In genomic region chr4:101069154-101069971, GRCm38 (mm10) we compare ENCODE assay signal across 9 mouse cellular contexts. TPM values are rescaled to one million over a fixed set of nuclear protein-coding genes. Genes with fewer than 3 reads are reported as not detected.
DNase-seq lines count a peak whose midpoint lies in the region; ATAC-seq and TF ChIP-seq lines count a peak whose summit lies in the region.
"Had no signal": no experiment of that assay in that cellular context is flagged by ENCODE, and none has a peak within 500 bp of the region (broad histone marks: within the 10 kb centered on the region; RNA-seq: fewer than 3 reads in every experiment).

No protein-coding gene starts in this region.

- under 1% methylated on average over 42 of the region's 55 CpGs for WGBS in embryonic facial prominence, embryonic 14.5 days
- WGBS in heart, embryonic 14.5 days = 2% methylated on average over 55 of the region's 55 CpGs
- WGBS in kidney, embryonic 16.5 days = under 1% methylated on average over 54 of the region's 55 CpGs
- 2% methylated on average over 55 of the region's 55 CpGs for WGBS in lung, adult 2 months

- peak overlapping the region; percentile 85 for H3K4me3 ChIP-seq in megakaryocyte, embryonic 14.5 days (replicated peaks)
- H3K4me3 ChIP-seq in embryonic facial prominence, embryonic 14.5 days (ENCODE audit: low read depth, low read length) = peak overlapping the region; percentile 87
- peak overlapping the region; percentile 51 to 72 for H3K4me3 ChIP-seq in heart, embryonic 14.5 days (ENCODE audit: control insufficient read depth in 1 of 2, insufficient read depth in 1 of 2, low read depth in 1 of 2, low read length in 2 of 2)
- H3K4me3 ChIP-seq in kidney, embryonic 16.5 days (ENCODE audit: low read length) = peak overlapping the region; percentile 82
- peak overlapping the region; percentile 78 for H3K4me3 ChIP-seq in lung, adult 2 months (replicated peaks; ENCODE audit: extremely low read depth, low read depth, low read length)

- no peak for TF ChIP-seq CTCF in lung, adult 2 months (IDR thresholded peaks at IDR 0.05; ENCODE audit: insufficient read depth, low read length)

- peak; percentile 70 for DNase-seq in embryonic facial prominence, embryonic 14.5 days (ENCODE audit: low spot score)
- peak; percentile 49 for DNase-seq in lung, adult 2 months
- DNase-seq in ovary, adult 18-20 months (ENCODE audit: low spot score) = peak; percentile 6
- peak; percentile 3 to 50 for DNase-seq in urinary bladder, adult 18-20 months (ENCODE audit: low spot score in 2 of 2)

- peak overlapping the region; percentile 84 for H3K9ac ChIP-seq in embryonic facial prominence, embryonic 14.5 days (ENCODE audit: low read depth, low read length)
- peak overlapping the region; percentile 76 for H3K9ac ChIP-seq in heart, embryonic 14.5 days (ENCODE audit: low read length)
- H3K9ac ChIP-seq in kidney, embryonic 16.5 days (replicated peaks; ENCODE audit: low read length) = peak overlapping the region; percentile 86

- H3K9me3 ChIP-seq in megakaryocyte, embryonic 14.5 days = no peaks in the 10 kb centered on the region
- H3K9me3 ChIP-seq in embryonic facial prominence, embryonic 14.5 days (ENCODE audit: control insufficient read depth, low read length) = no peaks in the 10 kb centered on the region
- H3K9me3 ChIP-seq in heart, embryonic 14.5 days (ENCODE audit: control insufficient read depth, low read length) = no peaks in the 10 kb centered on the region
- H3K9me3 ChIP-seq in kidney, embryonic 16.5 days (ENCODE audit: low read length) = no peaks in the 10 kb centered on the region

- ATAC-seq in megakaryocyte, adult 5-6 weeks (ENCODE audit: poor library complexity, severe bottlenecking) = no peak
- peak; percentile 56 for ATAC-seq in embryonic facial prominence, embryonic 14.5 days (ENCODE audit: low read depth)
- ATAC-seq in heart, embryonic 14.5 days (ENCODE audit: insufficient number of reproducible peaks, insufficient read depth, low FRiP score, low read depth) = peak; percentile 54; the same call in 1 of the 2 replicates
- ATAC-seq in kidney, embryonic 16.5 days (ENCODE audit: low FRiP score, low TSS enrichment) = peak; percentile 57

- H3K27me3 ChIP-seq in megakaryocyte, embryonic 14.5 days (replicated peaks) = peaks cover 47% of the 10 kb centered on the region
- H3K27me3 ChIP-seq in embryonic facial prominence, embryonic 14.5 days (replicated peaks; ENCODE audit: control insufficient read depth, insufficient read depth, low read length) = no peaks in the 10 kb centered on the region
- no peaks in the 10 kb centered on the region for H3K27me3 ChIP-seq in heart, embryonic 14.5 days (ENCODE audit: control insufficient read depth, insufficient read depth, low read length)
- H3K27me3 ChIP-seq in kidney, embryonic 16.5 days (ENCODE audit: insufficient read depth, low read length) = no peaks in the 10 kb centered on the region

- H3K27ac ChIP-seq in embryonic facial prominence, embryonic 14.5 days (replicated peaks; ENCODE audit: low read depth, low read length) = peak overlapping the region; percentile 55
- no peak overlapping the region; a peak in 1 of 4 replicates for H3K27ac ChIP-seq in heart, embryonic 14.5 days (replicated peaks in 1 of 2; ENCODE audit: control insufficient read depth in 1 of 2, insufficient read depth in 1 of 2, low read depth in 2 of 2, low read length in 2 of 2)
- peak overlapping the region; percentile 31 for H3K27ac ChIP-seq in kidney, embryonic 16.5 days (ENCODE audit: low read length)

- no peaks in the 10 kb centered on the region for H3K36me3 ChIP-seq in megakaryocyte, embryonic 14.5 days (replicated peaks; ENCODE audit: low read length)
- no peaks in the 10 kb centered on the region for H3K36me3 ChIP-seq in embryonic facial prominence, embryonic 14.5 days (ENCODE audit: control insufficient read depth, insufficient read depth, low read length)
- H3K36me3 ChIP-seq in heart, embryonic 14.5 days (ENCODE audit: control insufficient read depth, insufficient read depth, low read length) = no peaks in the 10 kb centered on the region
- H3K36me3 ChIP-seq in kidney, embryonic 16.5 days (ENCODE audit: insufficient read depth, low read length) = no peaks in the 10 kb centered on the region

- no peak for TF ChIP-seq POLR2A in lung, adult 2 months (IDR thresholded peaks at IDR 0.05; ENCODE audit: borderline replicate concordance, extremely low read depth, low read depth, low read length)

- H3K4me2 ChIP-seq in embryonic facial prominence, embryonic 14.5 days (ENCODE audit: low read depth, low read length) = peak overlapping the region; percentile 93
- peak overlapping the region; percentile 78 for H3K4me2 ChIP-seq in heart, embryonic 14.5 days (ENCODE audit: low read length)
- peak overlapping the region; percentile 98 for H3K4me2 ChIP-seq in kidney, embryonic 16.5 days (replicated peaks; ENCODE audit: low read depth, low read length)

- peaks cover 11% of the 10 kb centered on the region for H3K4me1 ChIP-seq in megakaryocyte, embryonic 14.5 days
- peaks cover 9% of the 10 kb centered on the region; the same call in 1 of the 2 replicates for H3K4me1 ChIP-seq in embryonic facial prominence, embryonic 14.5 days (ENCODE audit: control insufficient read depth, insufficient read depth, low read length)
- H3K4me1 ChIP-seq in heart, embryonic 14.5 days (ENCODE audit: control insufficient read depth in 2 of 2, insufficient read depth in 2 of 2, low read length in 2 of 2) = peaks cover 0 to 4% of the 10 kb centered on the region in 2 experiments; a peak in 2 of 4 replicates
- peaks cover 5% of the 10 kb centered on the region; the same call in 1 of the 2 replicates for H3K4me1 ChIP-seq in kidney, embryonic 16.5 days (ENCODE audit: insufficient read depth, low read length)
- H3K4me1 ChIP-seq in lung, adult 2 months (ENCODE audit: control insufficient read depth, insufficient read depth, low read length) = no peaks in the 10 kb centered on the region; the same call in 1 of the 2 replicates

RNA-seq across cellular contexts. Expression of gene Raver2, which starts 0.6 kb away (rescaled TPM):
- not detected in 2 replicates for polyA plus RNA-seq in megakaryocyte, embryonic 14.5 days (2012; ENCODE audit: insufficient read depth, low replicate concordance)
- total RNA-seq in megakaryocyte, adult 5-6 weeks (2015) = 0.32 TPM in 1 of 2 replicates, not detected in the other
- total RNA-seq in megakaryocyte, adult 5-6 weeks (2017) = 0.18 and 0.28 TPM in 2 replicates
- polyA plus RNA-seq in embryonic facial prominence, embryonic 14.5 days (2014; fragmentation: Nextera tagmentation; extraction: Ambion mirVana) = 9.9 and 12.8 TPM in 2 replicates
- 4.4 and 5.6 TPM in 2 replicates for polyA plus RNA-seq in heart, embryonic 14.5 days (2014; fragmentation: Nextera tagmentation; extraction: Ambion mirVana)
- 12.4 and 13.9 TPM in 2 replicates for polyA plus RNA-seq in kidney, embryonic 16.5 days (2015; fragmentation: Nextera tagmentation; extraction: Ambion mirVana)
- 19.8 and 21.8 TPM in 2 replicates for polyA plus RNA-seq in lung, adult 2 months (2012; rRNA removed)

RNA-seq across cellular contexts. Expression of gene Gm10577, which starts 48.9 kb away (rescaled TPM):
- polyA plus RNA-seq in megakaryocyte, embryonic 14.5 days (2012; ENCODE audit: insufficient read depth, low replicate concordance) = not detected in 2 replicates
- total RNA-seq in megakaryocyte, adult 5-6 weeks (2015) = not detected in 2 replicates
- total RNA-seq in megakaryocyte, adult 5-6 weeks (2017) = not detected in 2 replicates
- polyA plus RNA-seq in embryonic facial prominence, embryonic 14.5 days (2014; fragmentation: Nextera tagmentation; extraction: Ambion mirVana) = not detected in 2 replicates
- not detected in 2 replicates for polyA plus RNA-seq in heart, embryonic 14.5 days (2014; fragmentation: Nextera tagmentation; extraction: Ambion mirVana)
- not detected in 2 replicates for polyA plus RNA-seq in kidney, embryonic 16.5 days (2015; fragmentation: Nextera tagmentation; extraction: Ambion mirVana)
- polyA plus RNA-seq in lung, adult 2 months (2012; rRNA removed) = not detected in 2 replicates
- total RNA-seq: MEL had no signal

Comparison
In these comparisons a context has a peak if more than half of its experiments do, and no peak if none do; other contexts are left out.
1. DNase-seq: peak in every context shown above with its lines; median percentile 70 in embryonic facial prominence, embryonic 14.5 days; 49 in lung, adult 2 months; 26 in urinary bladder, adult 18-20 months; 6 in ovary, adult 18-20 months.
2. H3K27ac ChIP-seq: peak in embryonic facial prominence, embryonic 14.5 days (single experiment) and kidney, embryonic 16.5 days (single experiment); none in heart, embryonic 14.5 days (0 of 2).
3. Peak in every context shown above with its lines, with median percentiles within 50 percentile points of each other: H3K4me3 ChIP-seq, H3K4me2 ChIP-seq and H3K9ac ChIP-seq.